Comparison of ENCODE assay signal across 18 mouse cellular contexts in the genomic region with DNA sequence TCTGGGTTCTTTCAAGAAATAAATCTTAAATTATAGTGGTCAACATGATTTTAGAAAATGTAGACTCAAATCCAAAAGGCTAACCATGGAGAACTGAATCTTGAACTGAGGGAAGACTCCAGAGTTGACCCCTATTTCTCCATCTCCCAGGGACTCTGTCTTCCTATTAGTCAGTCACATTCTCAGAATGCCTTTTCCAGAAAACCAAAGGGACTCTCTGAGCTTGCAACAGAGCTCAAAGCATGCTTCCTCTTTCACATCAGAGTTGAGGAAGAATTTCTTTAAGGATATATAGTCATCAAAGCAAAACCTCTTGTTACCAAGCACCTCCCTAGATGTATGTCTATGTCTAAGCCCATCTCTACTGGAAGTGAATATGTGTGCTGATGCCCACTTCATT.
"Had no signal": no experiment of that assay in that cellular context is flagged by ENCODE, and none has a peak within 500 bp of the region (broad histone marks: within the 10 kb centered on the region; RNA-seq: fewer than 3 reads in every experiment).

No protein-coding gene starts in this region.

- H3K4me3 ChIP-seq: left cerebral cortex, adult 2 months; liver, embryonic 12.5 days; liver, embryonic 15.5 days; midbrain, embryonic 12.5 days; midbrain, embryonic 15.5 days; neural tube, embryonic 12.5 days; neural tube, embryonic 15.5 days had no signal

- H3K27ac ChIP-seq: left cerebral cortex, adult 2 months; liver, embryonic 12.5 days; liver, embryonic 15.5 days; midbrain, embryonic 12.5 days; midbrain, embryonic 15.5 days; neural tube, embryonic 12.5 days; neural tube, embryonic 15.5 days; stomach, postnatal 0 days had no signal

- H3K9ac ChIP-seq: liver, embryonic 12.5 days; liver, embryonic 15.5 days; midbrain, embryonic 12.5 days; midbrain, embryonic 15.5 days; neural tube, embryonic 12.5 days; neural tube, embryonic 15.5 days had no signal

- DNase-seq: kidney, adult 18-20 months; kidney, adult 9 months; kidney, postnatal 14 days; kidney, postnatal 4 days; lung, adult 18-20 months; right cerebral cortex, adult 18-20 months; right cerebral cortex, postnatal 14 days; right cerebral cortex, postnatal 4 days; thymus, postnatal 25 days had no signal

- H3K9me3 ChIP-seq: liver, embryonic 12.5 days; liver, embryonic 15.5 days; midbrain, embryonic 12.5 days; midbrain, embryonic 15.5 days; neural tube, embryonic 12.5 days; neural tube, embryonic 15.5 days had no signal

- H3K27me3 ChIP-seq: liver, embryonic 12.5 days; liver, embryonic 15.5 days; midbrain, embryonic 12.5 days; midbrain, embryonic 15.5 days; neural tube, embryonic 12.5 days; neural tube, embryonic 15.5 days had no signal

- ATAC-seq: intestine, embryonic 16.5 days; liver, embryonic 12.5 days; midbrain, embryonic 15.5 days had no signal

- H3K36me3 ChIP-seq: liver, embryonic 12.5 days; liver, embryonic 15.5 days; midbrain, embryonic 12.5 days; midbrain, embryonic 15.5 days; neural tube, embryonic 12.5 days; neural tube, embryonic 15.5 days had no signal

- H3K4me2 ChIP-seq: liver, embryonic 12.5 days; liver, embryonic 15.5 days; midbrain, embryonic 12.5 days; midbrain, embryonic 15.5 days; neural tube, embryonic 12.5 days; neural tube, embryonic 15.5 days had no signal

- H3K4me1 ChIP-seq: liver, embryonic 12.5 days; liver, embryonic 15.5 days; midbrain, embryonic 12.5 days; midbrain, embryonic 15.5 days; neural tube, embryonic 12.5 days; neural tube, embryonic 15.5 days had no signal
